Mouse (Mus musculus) kidney, adult 2 months (tissue): ENCODE measurements around the gene Tcam1. TPM values are rescaled to one million over a fixed set of nuclear protein-coding genes. Genes with fewer than 3 reads are reported as not detected.

ENCODE experiments used
- DNase-seq: peaks from one replicate; pipeline ENCODE4 v3.0.0; 2021
- H3K27ac ChIP-seq: fragments of 200-500 bp; 2 replicates; pipeline ENCODE4 v1.5.1; 2012; ENCODE audit warnings: low read depth, low read length, control low read depth, inconsistent platforms; ENCODE audit not compliant: insufficient read depth
- H3K27me3 ChIP-seq: fragments of 200-500 bp; replicated peaks from 2 replicates; pipeline ENCODE4 v1.6.1; 2012; ENCODE audit warnings: mild to moderate bottlenecking, moderate library complexity, low read length, inconsistent platforms; ENCODE audit not compliant: control insufficient read depth, insufficient read depth
- H3K36me3 ChIP-seq: fragments of 200-500 bp; 2 replicates; pipeline ENCODE4 v1.6.1; 2012; ENCODE audit warnings: mild to moderate bottlenecking, moderate library complexity, low read length, inconsistent platforms; ENCODE audit not compliant: control insufficient read depth, insufficient read depth
- H3K4me1 ChIP-seq: fragments of 200-500 bp; 2 replicates; pipeline ENCODE4 v1.6.1; 2011; ENCODE audit warnings: low read length; ENCODE audit not compliant: control insufficient read depth, insufficient read depth
- H3K4me3 ChIP-seq: fragments of 200-500 bp; 2 replicates; pipeline ENCODE4 v1.5.1; 2011; ENCODE audit warnings: mild to moderate bottlenecking, low read depth, low read length, control low read depth; ENCODE audit not compliant: insufficient read depth
- CTCF ChIP-seq: fragments of 200-500 bp; conservative IDR thresholded peaks from 2 replicates; pipeline ENCODE4 v1.5.1; 2011; ENCODE audit warnings: low read depth, mild to moderate bottlenecking, control low read depth, low read length, moderate library complexity, mixed read lengths; ENCODE audit not compliant: insufficient read depth, insufficient read length
- POLR2A ChIP-seq: fragments of 200-500 bp; IDR thresholded peaks from one replicate; pipeline ENCODE4 v1.6.1; 2011; ENCODE audit warnings: low read depth, low read length, control low read depth
- WGBS: fragments of 180-500 bp; shearing (Covaris S2); methylation state at CpG from one replicate; pipeline ENCODE4 v1.1.7; 2018; 5-methylcytosine and 5-hydroxymethylcytosine counted together
- polyA plus RNA-seq: library from polyadenylated mRNA; depleted of rRNA; stranded (reverse); fragments of >200 nt; gene quantifications from 2 replicates; pipeline ENCODE4 v1.2.3, GENCODE M21; 2012

Gene Tcam1
- polyA plus RNA-seq, 1 experiment, result 0.02 TPM

DNA sequence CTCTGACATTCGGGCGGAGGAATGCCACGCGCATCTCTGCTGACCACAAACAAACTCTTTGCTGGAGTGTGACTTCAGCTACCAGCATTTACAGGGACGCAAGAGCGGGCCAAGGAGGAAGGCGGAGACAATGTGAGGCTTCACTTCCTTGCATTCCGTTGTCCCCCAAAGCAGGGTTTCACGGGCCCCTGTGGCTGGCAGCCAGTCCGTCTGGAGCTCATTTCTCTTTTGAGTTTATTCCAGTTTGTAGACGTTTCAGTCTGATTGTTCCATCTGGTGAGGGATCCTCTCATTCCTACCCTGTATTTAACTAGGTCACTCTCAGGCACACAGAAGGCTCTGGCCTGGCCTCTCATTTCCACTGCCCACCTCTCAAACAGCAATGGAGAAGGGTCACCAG, 10.5 kb downstream of the Tcam1 start:
- 63% methylated on average over 11 of the region's 11 CpGs for WGBS
- H3K4me3 ChIP-seq, result no peak overlapping the region

DNA sequence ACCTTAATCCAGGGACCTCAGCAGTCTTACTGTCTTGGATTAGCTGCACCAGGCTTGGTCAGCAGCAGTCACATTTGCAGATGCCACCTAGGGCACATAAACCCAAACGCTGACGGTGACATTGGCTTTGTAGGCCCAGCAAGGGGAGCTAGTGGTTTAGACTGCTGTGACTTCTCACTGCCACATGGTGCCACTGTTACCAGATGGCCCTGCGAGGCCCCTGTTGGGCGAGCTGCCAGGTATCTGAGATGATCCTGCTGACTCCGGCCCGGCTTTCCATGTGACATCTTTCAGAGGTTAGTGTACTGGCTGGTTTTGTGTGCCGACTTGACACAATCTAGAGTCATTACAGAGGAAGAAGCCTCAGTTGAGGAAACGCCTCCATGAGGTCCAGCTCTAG, 12.9 kb downstream of the Tcam1 start:
- no peaks in the 10 kb centered on the region for H3K27me3 ChIP-seq
- no peaks in the 10 kb centered on the region for H3K36me3 ChIP-seq
- H3K4me3 ChIP-seq, result no peak overlapping the region
- DNase-seq, result peak; percentile 71
- WGBS, result 24% methylated on average over 8 of the region's 8 CpGs
- H3K4me1 ChIP-seq, result no peaks in the 10 kb centered on the region
- H3K27ac ChIP-seq, result no peak overlapping the region
- TF ChIP-seq POLR2A, result no peak
- TF ChIP-seq CTCF, result peak; percentile 37; the same call in 1 of the 2 replicates

More for the DNA sequence above, 10.5 kb downstream of the Tcam1 start:
- Histone ChIP-seq H3K27ac (no peak overlapping the region), H3K36me3 (no peaks in the 10 kb centered on the region), H3K4me1 (no peaks in the 10 kb centered on the region), H3K27me3 (no peaks in the 10 kb centered on the region)
- TF ChIP-seq POLR2A (no peak), CTCF (no peak)
- no peak for DNase-seq

- 95% methylated on average over 5 of the region's 5 CpGs for WGBS
- TF ChIP-seq POLR2A (no peak), CTCF (no peak)
- no peak for DNase-seq
- H3K27me3 ChIP-seq, result no peaks in the 10 kb centered on the region
- no peak overlapping the region for H3K4me3 ChIP-seq
- no peaks in the 10 kb centered on the region for H3K4me1 ChIP-seq
- no peak overlapping the region for H3K27ac ChIP-seq
- H3K36me3 ChIP-seq, result no peaks in the 10 kb centered on the region
Measured at GRCm38 (mm10) chr11:106290376-106290775, 13.9 kb downstream of the Tcam1 start.

DNA sequence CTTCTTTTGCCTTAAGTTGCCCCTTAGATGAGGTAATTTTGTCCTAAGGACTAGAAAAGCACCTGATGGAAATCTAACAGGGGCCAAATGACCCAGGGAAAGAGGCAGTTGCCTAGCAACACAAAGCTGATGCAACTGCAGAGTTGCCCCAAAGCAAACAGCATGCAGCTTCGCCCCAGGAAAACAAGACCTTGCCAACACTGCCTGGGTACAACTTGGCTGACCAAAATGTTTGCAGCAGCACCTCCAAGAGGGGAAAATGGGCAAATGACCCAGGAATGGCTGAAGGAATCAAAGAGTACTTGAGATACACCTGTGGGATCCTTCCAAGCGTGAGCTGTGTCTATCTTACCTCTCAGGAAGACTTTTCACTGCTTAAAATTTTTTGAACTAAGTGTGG, 15.4 kb downstream of the Tcam1 start:
- DNase-seq, result no peak

DNA sequence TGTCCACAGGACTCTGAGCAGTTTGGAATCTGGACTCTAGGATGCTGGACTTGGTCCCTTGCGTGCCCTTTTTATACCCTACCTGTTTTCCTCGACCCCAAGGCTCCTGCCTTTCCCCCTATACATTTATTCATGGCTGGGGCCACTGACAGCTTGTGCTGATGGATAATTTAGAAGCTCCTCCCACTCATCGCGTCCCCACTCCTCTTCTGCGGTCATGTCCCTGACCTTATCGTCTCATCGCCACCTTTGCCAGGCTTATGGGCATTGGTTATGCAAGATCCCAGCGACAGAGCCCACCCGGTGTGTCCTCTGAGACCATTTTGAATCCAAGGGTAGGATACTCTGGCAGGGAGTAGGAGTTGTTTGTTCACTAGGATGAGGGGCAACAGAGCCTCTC, 25.3 kb downstream of the Tcam1 start, which contains the start of gene Gh:
Gene Gh (minus strand): TSS at position 101 of the 400 bp plus-strand sequence.
- Histone ChIP-seq H3K27ac (no peak within 1 kb of the TSS), H3K27me3 (no peaks in the 10 kb centered on the region), H3K4me1 (no peaks in the 10 kb centered on the region), H3K4me3 (no peak within 1 kb of the TSS), H3K36me3 (no peaks in the 10 kb centered on the region)
- DNase-seq, result no peak
- TF ChIP-seq POLR2A (no peak), CTCF (no peak)
- 73% methylated on average over 9 of the region's 9 CpGs for WGBS

More for the DNA sequence above, 15.4 kb downstream of the Tcam1 start:
- H3K27ac ChIP-seq, result no peak overlapping the region
- TF ChIP-seq CTCF (no peak; the same call in 1 of the 2 replicates), POLR2A (no peak)
- H3K4me1 ChIP-seq, result no peaks in the 10 kb centered on the region
- WGBS, result 87% methylated on average over 2 of the region's 2 CpGs
- H3K27me3 ChIP-seq, result no peaks in the 10 kb centered on the region
- H3K4me3 ChIP-seq, result no peak overlapping the region
- no peaks in the 10 kb centered on the region for H3K36me3 ChIP-seq

GRCm38 (mm10) chr11:106302634-106303033, 26.2 kb downstream of the Tcam1 start:
- H3K4me3 ChIP-seq, result no peak overlapping the region
- TF ChIP-seq CTCF (peak; percentile 96), POLR2A (no peak)
- H3K27me3 ChIP-seq, result no peaks in the 10 kb centered on the region
- DNase-seq, result peak; percentile 46
- H3K4me1 ChIP-seq, result no peaks in the 10 kb centered on the region
- 2% methylated on average over 2 of the region's 2 CpGs for WGBS
- H3K27ac ChIP-seq, result no peak overlapping the region
- no peaks in the 10 kb centered on the region for H3K36me3 ChIP-seq

DNA sequence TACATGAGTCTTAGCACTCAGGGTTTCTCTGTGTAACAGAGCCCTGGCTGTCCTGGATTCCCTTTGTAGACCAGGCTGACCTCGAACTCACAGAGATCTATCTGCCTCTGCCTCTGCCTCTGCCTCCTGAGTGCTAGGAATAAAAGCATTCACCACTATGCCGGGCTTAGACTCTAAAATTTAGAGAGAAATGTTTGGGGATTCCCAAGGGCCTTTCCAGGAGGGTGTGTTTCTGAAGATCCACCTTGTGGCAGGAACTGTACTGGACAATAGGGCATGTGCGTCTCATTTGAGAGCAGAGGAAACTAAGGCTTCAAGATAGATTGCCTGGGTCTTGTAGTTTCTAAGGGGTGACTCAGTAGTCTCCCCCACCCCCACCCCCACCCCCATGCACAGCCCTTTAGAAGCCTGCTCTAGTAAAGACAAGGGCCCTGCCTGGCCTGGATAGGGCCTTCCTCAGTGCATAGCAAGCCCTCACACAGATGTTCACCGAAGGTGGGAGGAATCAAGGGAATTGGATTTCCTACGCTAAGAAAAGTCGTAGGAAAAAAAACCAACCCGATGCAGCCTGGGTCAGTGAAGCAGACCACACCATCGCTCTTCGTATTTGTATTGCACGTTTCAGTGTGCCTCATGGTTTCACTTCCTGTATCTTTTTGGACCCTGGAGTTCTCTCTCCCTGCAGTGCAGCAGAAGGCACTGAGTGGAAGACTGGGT, 29.0 kb downstream of the Tcam1 start:
- Histone ChIP-seq H3K27ac (no peak overlapping the region), H3K4me3 (no peak overlapping the region), H3K36me3 (no peaks in the 10 kb centered on the region), H3K27me3 (no peaks in the 10 kb centered on the region), H3K4me1 (no peaks in the 10 kb centered on the region)
- 66% methylated on average over 10 of the region's 10 CpGs for WGBS
- TF ChIP-seq CTCF (no peak), POLR2A (no peak)
- DNase-seq, result no peak
